Mouse (Mus musculus) lung, embryonic 15.5 days (tissue): ENCODE measurements around the gene Arl15. TPM values are rescaled to one million over a fixed set of nuclear protein-coding genes. Genes with fewer than 3 reads are reported as not detected.

Source experiments
- ATAC-seq: fragments of 200-750 bp; cut with Nextera tagmentation; 2 replicates; pipeline ENCODE4 v1.8.0; 2017; ENCODE audit warnings: moderate number of reproducible peaks, borderline replicate concordance; ENCODE audit not compliant: low FRiP score, low TSS enrichment; ENCODE audit errors: extremely low read depth
- H3K27ac ChIP-seq: fragments of 300-500 bp; sonication (generic); 2 replicates; pipeline ENCODE4 v1.5.1; 2015; ENCODE audit warnings: moderate library complexity, mild to moderate bottlenecking, inconsistent platforms
- H3K27me3 ChIP-seq: fragments of 300-500 bp; sonication (generic); 2 replicates; pipeline ENCODE4 v1.6.1; 2015; ENCODE audit warnings: inconsistent platforms
- H3K36me3 ChIP-seq: fragments of 300-500 bp; sonication (generic); 2 replicates; pipeline ENCODE4 v1.6.1; 2015; ENCODE audit warnings: inconsistent platforms
- H3K4me1 ChIP-seq: fragments of 300-500 bp; sonication (generic); 2 replicates; pipeline ENCODE4 v1.6.1; 2015; ENCODE audit warnings: inconsistent platforms
- H3K4me2 ChIP-seq: fragments of 300-500 bp; sonication (generic); 2 replicates; pipeline ENCODE4 v1.6.1; 2015; ENCODE audit warnings: inconsistent platforms, mild to moderate bottlenecking, moderate library complexity
- H3K4me3 ChIP-seq: fragments of 300-500 bp; sonication (generic); 2 replicates; pipeline ENCODE4 v1.5.1; 2015; ENCODE audit warnings: mild to moderate bottlenecking, inconsistent platforms
- H3K9ac ChIP-seq: fragments of 300-500 bp; sonication (generic); 2 replicates; pipeline ENCODE4 v1.6.1; 2015; ENCODE audit warnings: inconsistent platforms
- H3K9me3 ChIP-seq: fragments of 300-500 bp; sonication (generic); 2 replicates; pipeline ENCODE4 v1.6.1; 2016; ENCODE audit warnings: inconsistent platforms
- WGBS: fragments of 180-500 bp; shearing (Covaris S2); methylation state at CpG from one replicate; pipeline ENCODE4 v1.1.7; 2015; 5-methylcytosine and 5-hydroxymethylcytosine counted together
- polyA plus RNA-seq: library from polyadenylated mRNA; unstranded; fragments of >200 nt; fragmentation: Nextera tagmentation; extraction: Ambion mirVana; gene quantifications from 2 replicates; pipeline ENCODE4 v1.2.1, GENCODE M21; 2015

Gene Arl15
- polyA plus RNA-seq, 1 experiment from 2014 or later: 10.6 TPM

DNA sequence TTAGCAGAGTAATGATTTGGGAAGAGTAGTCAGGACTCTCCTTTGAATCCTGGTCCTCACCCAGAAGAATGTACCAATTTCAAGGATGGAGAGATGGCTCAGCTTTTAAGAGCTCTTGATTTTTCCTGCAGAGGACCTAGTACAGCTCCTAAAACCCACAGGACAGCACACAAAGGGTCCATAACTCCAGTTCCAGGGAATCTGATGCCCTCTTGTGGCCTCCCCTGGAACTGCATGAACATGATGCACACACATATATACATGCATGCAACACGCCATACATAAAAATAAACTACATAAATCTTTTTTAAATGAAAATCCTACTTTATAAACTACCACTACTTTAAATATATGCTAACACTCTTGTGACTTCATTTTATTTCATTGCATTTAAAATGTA is 70.6 kb downstream of the Arl15 start:
- Histone ChIP-seq H3K4me1 (peaks cover 21% of the 10 kb centered on the region), H3K27me3 (no peaks in the 10 kb centered on the region), H3K9me3 (no peaks in the 10 kb centered on the region), H3K4me2 (no peak overlapping the region), H3K9ac (no peak overlapping the region), H3K36me3 (no peaks in the 10 kb centered on the region), H3K4me3 (no peak overlapping the region), H3K27ac (no peak overlapping the region)
- ATAC-seq: no peak
- 62% methylated on average over 1 of the region's 1 CpGs for WGBS

DNA sequence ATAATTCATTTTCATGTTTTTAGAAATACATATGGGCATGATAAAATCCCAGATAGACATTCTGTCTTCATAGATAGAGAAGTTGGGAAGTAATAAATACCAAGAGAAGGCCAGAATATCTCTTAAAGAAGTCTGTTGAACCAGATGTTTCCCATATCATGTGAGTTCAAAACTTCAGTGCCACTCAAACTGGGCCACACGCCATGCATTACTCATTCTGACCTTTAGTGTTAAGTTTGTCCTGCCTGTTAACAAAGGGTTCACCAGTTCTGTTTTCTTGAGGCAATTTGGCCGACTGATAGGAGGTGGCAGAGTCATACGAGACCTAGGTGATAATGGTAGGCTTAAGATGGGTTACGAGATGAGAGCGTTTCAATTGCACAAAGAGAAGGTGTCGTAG is 71.1 kb downstream of the Arl15 start:
- 61% methylated on average over 6 of the region's 6 CpGs for WGBS
- no peak overlapping the region for H3K4me2 ChIP-seq
- no peaks in the 10 kb centered on the region for H3K27me3 ChIP-seq
- peaks cover 21% of the 10 kb centered on the region for H3K4me1 ChIP-seq
- H3K9ac ChIP-seq: no peak overlapping the region
- H3K9me3 ChIP-seq: no peaks in the 10 kb centered on the region
- no peak overlapping the region for H3K4me3 ChIP-seq
- ATAC-seq: no peak
- no peaks in the 10 kb centered on the region for H3K36me3 ChIP-seq
- H3K27ac ChIP-seq: no peak overlapping the region

DNA sequence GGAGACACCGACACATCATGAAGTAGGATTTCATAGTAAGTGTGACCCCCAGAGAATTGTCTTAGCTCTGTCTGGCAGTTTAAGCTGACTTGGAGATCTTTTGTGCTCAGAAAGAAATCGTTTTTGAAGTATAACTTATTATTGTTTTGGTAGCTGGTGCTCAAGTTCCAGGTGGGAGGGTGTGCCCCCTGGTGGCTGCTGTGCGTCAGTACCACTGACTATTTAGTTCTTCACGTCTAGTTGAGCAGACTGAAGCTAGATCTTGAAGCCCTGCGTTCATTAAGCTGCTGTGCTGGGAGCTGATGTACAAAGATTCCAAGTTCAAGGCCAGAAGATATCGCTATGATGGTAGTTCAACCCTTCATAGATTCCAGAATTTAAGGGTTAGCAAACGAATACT is 71.5 kb downstream of the Arl15 start:
- Histone ChIP-seq H3K4me3 (no peak overlapping the region), H3K4me1 (peaks cover 21% of the 10 kb centered on the region), H3K9me3 (no peaks in the 10 kb centered on the region), H3K27me3 (no peaks in the 10 kb centered on the region), H3K36me3 (no peaks in the 10 kb centered on the region), H3K9ac (no peak overlapping the region), H3K27ac (no peak overlapping the region), H3K4me2 (no peak overlapping the region)
- WGBS: 37% methylated on average over 7 of the region's 7 CpGs
- ATAC-seq: no peak

DNA sequence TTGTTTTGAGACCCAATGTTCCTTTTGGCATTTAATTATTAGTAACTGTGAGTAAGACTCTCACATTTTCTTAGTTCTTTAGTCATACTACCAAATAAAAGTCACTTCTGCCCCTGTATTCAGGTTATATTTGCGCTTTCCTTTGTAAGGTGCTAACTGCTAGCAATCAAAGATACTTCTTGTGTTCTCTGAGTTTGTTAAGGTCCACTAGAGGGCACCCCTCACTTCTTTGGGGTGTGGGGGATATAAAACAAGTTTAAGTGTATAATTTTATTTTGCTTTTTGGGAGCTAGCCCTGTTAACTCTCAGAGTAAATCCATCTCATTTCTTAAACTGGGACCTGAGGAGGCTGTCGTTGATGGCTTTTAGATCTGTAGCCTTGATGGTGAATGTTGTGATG is 73.4 kb downstream of the Arl15 start:
- H3K4me1 ChIP-seq: peaks cover 28% of the 10 kb centered on the region
- no peak for ATAC-seq
- H3K36me3 ChIP-seq: no peaks in the 10 kb centered on the region
- no peaks in the 10 kb centered on the region for H3K27me3 ChIP-seq
- no peak overlapping the region for H3K4me2 ChIP-seq
- no peak overlapping the region for H3K4me3 ChIP-seq
- H3K9me3 ChIP-seq: no peaks in the 10 kb centered on the region
- H3K27ac ChIP-seq: no peak overlapping the region
- 91% methylated on average over 2 of the region's 2 CpGs for WGBS
- H3K9ac ChIP-seq: no peak overlapping the region

DNA sequence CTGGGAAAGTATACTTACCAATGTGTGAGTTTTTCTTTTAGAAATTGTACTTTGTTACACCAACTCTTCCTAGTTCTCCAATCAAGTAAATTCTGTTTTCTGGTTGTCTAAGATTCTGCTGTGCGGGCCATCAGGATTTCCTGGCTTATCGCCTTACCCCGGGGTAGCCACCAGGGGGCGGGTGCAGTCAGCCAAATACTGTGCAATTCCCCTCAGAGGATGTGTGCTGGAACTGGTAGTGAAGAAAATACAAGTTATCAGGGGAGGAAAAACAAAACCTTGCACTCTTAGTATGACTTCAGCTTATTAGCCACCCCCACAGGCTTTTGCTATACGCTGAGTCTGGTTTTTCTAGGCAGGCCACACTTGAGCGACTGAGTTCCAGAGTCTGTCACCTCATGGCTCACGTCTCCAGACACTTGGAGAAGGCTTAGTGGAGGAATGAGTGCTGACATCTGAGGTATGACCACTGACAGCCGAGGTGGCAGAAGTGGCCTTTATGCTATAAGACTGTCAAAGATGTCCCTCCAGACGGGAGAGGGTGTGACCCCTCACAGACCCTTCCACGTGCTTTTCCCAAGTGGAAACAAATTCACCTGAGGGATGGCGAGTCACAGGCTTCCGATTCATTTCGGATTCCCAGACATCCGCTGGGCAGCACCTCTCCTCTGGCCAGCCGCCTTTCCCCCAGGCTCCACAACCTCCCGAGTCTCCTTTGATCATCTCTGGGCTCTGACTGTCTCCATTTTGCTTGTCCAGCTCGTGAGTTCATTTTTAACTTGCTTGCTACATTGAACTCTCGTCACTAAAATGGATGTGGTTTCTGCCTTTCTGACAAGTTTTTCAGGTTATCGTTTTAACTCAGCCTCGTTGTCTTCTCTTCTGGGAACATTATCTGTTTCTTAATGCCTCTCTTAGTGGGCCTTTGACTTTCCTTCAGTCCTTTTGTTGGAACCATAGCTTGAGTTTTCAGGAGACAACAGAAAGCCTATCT is 75.2 kb downstream of the Arl15 start:
- H3K9ac ChIP-seq: no peak overlapping the region
- H3K27ac ChIP-seq: no peak overlapping the region
- H3K36me3 ChIP-seq: no peaks in the 10 kb centered on the region
- H3K4me1 ChIP-seq: peaks cover 16% of the 10 kb centered on the region
- H3K9me3 ChIP-seq: no peaks in the 10 kb centered on the region
- ATAC-seq: no peak; the same call in 1 of the 2 replicates
- 46% methylated on average over 20 of the region's 20 CpGs for WGBS
- H3K4me2 ChIP-seq: no peak overlapping the region
- H3K4me3 ChIP-seq: no peak overlapping the region
- no peaks in the 10 kb centered on the region for H3K27me3 ChIP-seq

DNA sequence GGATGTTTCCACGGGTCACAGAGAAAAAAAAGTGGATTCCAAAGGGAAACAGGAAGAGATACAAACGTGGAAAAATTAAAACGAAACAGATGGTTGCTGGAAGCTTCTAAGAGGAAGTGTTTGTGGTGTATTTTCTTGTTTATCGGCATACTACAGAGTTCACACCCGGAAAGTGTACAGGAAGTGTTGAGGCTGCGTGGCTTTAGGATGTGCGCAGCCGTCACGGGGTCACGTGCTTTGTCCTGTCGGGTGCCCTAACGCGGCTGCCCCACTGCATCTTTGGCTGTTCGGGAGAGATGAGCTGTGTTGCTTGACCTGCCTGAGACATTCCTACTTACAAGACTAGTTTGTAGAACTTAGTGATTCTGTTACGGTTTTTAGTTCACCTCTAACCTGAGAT is 76.1 kb downstream of the Arl15 start:
- WGBS: 72% methylated on average over 15 of the region's 15 CpGs
- Histone ChIP-seq H3K9ac (no peak overlapping the region), H3K36me3 (no peaks in the 10 kb centered on the region), H3K27me3 (no peaks in the 10 kb centered on the region), H3K4me1 (peaks cover 13% of the 10 kb centered on the region; the same call in 1 of the 2 replicates), H3K9me3 (no peaks in the 10 kb centered on the region), H3K27ac (no peak overlapping the region), H3K4me3 (no peak overlapping the region), H3K4me2 (peak overlapping the region; percentile 16; the same call in 1 of the 2 replicates)
- no peak for ATAC-seq

DNA sequence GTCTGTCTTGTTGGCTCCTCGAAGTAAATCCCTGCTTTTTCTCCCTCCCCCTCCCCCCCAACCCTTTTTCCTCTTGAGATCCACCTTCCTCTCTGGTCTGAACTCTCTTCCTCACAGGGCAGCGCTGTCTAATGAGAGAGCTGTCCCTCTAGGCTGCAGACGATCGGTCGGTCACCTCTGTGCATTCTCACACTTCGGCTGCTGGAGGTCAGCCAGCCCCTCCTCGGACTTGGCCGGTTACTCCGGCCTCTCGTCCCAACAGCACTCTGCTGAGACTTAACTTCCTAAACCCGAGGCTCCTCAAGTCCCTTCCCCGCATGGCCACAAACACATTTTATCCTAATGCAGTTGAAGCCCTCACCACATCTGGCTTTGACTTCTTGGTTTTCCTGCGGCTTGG is 77.5 kb downstream of the Arl15 start:
- H3K9me3 ChIP-seq: no peaks in the 10 kb centered on the region
- H3K4me3 ChIP-seq: no peak overlapping the region
- ATAC-seq: peak; percentile 72
- no peaks in the 10 kb centered on the region for H3K27me3 ChIP-seq
- H3K4me2 ChIP-seq: peak overlapping the region; percentile 23
- no peak overlapping the region for H3K9ac ChIP-seq
- peaks cover 13% of the 10 kb centered on the region; the same call in 1 of the 2 replicates for H3K4me1 ChIP-seq
- WGBS: 41% methylated on average over 13 of the region's 13 CpGs
- H3K36me3 ChIP-seq: no peaks in the 10 kb centered on the region
- H3K27ac ChIP-seq: no peak overlapping the region

DNA sequence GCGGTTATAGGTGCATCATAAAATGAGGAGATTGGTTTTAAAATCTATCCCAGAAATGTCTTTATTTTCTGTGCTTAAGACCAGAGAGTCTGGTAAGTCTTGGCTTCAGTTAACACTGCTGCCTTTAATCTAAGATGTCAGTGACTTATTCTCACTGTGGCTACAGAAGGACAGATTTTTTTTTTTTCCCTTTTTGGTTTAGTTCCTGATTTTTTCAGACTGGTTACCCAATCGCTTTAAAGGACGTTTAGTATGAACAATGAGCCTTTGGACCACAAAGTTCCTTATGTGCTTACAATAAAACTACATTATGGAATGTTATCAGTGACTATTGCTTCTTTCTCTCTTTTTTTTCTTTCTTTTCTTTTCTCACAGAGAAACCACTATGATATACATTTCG is 81.4 kb downstream of the Arl15 start:
- Histone ChIP-seq H3K4me1 (peaks cover 12% of the 10 kb centered on the region; the same call in 1 of the 2 replicates), H3K27ac (no peak overlapping the region), H3K36me3 (no peaks in the 10 kb centered on the region), H3K27me3 (no peaks in the 10 kb centered on the region), H3K9ac (no peak overlapping the region), H3K4me3 (no peak overlapping the region), H3K4me2 (no peak overlapping the region), H3K9me3 (no peaks in the 10 kb centered on the region)
- WGBS: 64% methylated on average over 4 of the region's 4 CpGs
- no peak for ATAC-seq

DNA sequence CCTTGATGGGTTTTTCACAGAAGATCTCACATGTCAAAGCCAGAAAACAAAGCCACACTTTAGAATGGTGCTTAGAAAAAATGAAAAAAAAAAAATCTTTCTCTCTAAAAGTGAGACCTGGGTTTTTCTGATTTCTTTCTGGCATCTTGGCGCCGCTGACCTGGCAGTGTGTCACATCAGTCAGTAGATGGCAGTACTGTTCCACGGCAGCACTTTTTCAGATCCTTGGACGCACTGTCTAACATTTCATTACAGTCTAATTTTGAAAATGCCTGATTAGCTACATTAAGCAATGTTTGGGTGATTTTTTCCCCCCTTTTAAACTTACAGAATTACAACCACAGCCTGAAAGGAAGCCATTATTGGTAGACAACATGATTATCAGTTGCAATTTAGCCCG is 83.1 kb downstream of the Arl15 start:
- H3K27me3 ChIP-seq: no peaks in the 10 kb centered on the region
- H3K4me1 ChIP-seq: 0 out of 2 replicates have a peak, but pooled peaks cover 11% of the 10 kb centered on the region
- no peak overlapping the region for H3K9ac ChIP-seq
- no peaks in the 10 kb centered on the region for H3K9me3 ChIP-seq
- 11% methylated on average over 5 of the region's 5 CpGs for WGBS
- H3K4me3 ChIP-seq: no peak overlapping the region
- ATAC-seq: no peak
- no peak overlapping the region for H3K4me2 ChIP-seq
- no peak overlapping the region for H3K27ac ChIP-seq
- no peaks in the 10 kb centered on the region for H3K36me3 ChIP-seq

DNA sequence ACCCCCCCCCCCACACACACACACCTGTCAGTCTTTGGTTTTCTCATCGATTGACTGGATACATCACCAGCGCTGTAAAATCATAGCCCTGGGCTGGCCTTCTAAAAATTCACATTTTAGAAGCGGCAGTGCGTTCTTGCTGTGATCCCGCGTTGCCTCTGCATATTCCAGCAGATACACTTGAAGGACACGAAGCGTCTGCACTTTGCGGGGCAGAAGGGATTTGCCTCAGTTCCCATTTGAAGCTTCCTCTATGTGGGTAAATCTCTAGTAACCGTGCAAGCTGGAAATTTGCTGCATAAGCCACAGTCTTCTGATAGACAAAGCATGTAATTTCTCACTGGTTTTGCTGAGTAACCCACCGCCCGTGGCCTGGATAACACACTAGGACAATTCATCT is 84.3 kb downstream of the Arl15 start:
- Histone ChIP-seq H3K27me3 (no peaks in the 10 kb centered on the region), H3K9me3 (no peaks in the 10 kb centered on the region), H3K9ac (no peak overlapping the region), H3K4me1 (0 out of 2 replicates have a peak, but pooled peaks cover 11% of the 10 kb centered on the region), H3K4me3 (no peak overlapping the region), H3K36me3 (no peaks in the 10 kb centered on the region), H3K27ac (no peak overlapping the region), H3K4me2 (no peak overlapping the region)
- 77% methylated on average over 12 of the region's 12 CpGs for WGBS
- no peak for ATAC-seq

DNA sequence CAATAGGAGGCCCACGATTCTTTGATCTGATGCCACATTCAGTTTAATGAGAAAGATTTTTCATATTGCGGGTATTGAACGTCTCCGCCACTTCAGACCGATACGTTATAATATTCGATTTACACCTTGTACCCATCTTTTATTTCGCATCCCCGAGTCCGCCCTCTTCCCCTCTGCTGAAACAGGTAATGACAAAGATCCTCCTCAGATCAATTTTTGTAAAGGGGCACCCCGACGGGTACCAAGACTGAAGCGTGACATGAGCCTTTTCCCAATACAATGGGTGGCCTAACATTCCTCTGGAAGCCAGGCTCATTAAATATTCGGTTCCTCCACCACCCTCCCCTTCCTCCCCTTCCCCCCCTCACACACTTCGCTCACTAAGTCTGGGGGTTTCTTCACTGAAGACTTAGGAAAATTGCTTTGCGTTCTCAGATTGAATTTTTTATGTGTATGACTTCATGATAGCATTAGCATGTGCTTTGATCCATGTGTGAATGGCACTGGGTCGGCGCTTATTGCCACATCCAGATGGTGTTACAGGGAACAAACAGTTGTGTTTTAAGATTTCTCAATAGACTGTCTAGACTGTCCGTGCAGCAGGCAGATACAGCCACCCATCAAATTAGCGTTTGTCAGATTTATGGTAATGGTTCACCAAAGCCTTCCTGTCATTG is 85.5 kb downstream of the Arl15 start:
- Histone ChIP-seq H3K9me3 (no peaks in the 10 kb centered on the region), H3K36me3 (no peaks in the 10 kb centered on the region), H3K27ac (no peak overlapping the region), H3K27me3 (no peaks in the 10 kb centered on the region), H3K9ac (no peak overlapping the region), H3K4me2 (no peak overlapping the region), H3K4me3 (no peak overlapping the region), H3K4me1 (0 out of 2 replicates have a peak, but pooled peaks cover 11% of the 10 kb centered on the region)
- no peak for ATAC-seq
- 55% methylated on average over 20 of the region's 20 CpGs for WGBS
